Mouse (Mus musculus) kidney, adult 9 months (tissue): Measurements from ENCODE around the gene Pheta1.

ENCODE experiments used
- DNase-seq: peaks from one replicate; pipeline ENCODE4 v3.0.0; 2022

Pheta1 gene

GRCm38 (mm10) chr5:121848743-121849142 lies at the start of gene Pheta1:
Pheta1 (plus strand) TSS chr5:121848984.
- peak; percentile 94 for DNase-seq

GRCm38 (mm10) chr5:121807186-121807585 lies 41.6 kb upstream of the Pheta1 start:
- no peak for DNase-seq

- no peak for DNase-seq
Measured at GRCm38 (mm10) chr5:121808202-121808601, 40.6 kb upstream of the Pheta1 start.

GRCm38 (mm10) chr5:121809667-121810224 lies 39.0 kb upstream of the Pheta1 start:
- no peak for DNase-seq

GRCm38 (mm10) chr5:121810331-121811151 lies 38.2 kb upstream of the Pheta1 start:
- no peak for DNase-seq

GRCm38 (mm10) chr5:121811485-121811931 lies 37.3 kb upstream of the Pheta1 start:
- DNase-seq = no peak

- DNase-seq = no peak
Measured at GRCm38 (mm10) chr5:121812526-121813243, 36.1 kb upstream of the Pheta1 start.

DNA sequence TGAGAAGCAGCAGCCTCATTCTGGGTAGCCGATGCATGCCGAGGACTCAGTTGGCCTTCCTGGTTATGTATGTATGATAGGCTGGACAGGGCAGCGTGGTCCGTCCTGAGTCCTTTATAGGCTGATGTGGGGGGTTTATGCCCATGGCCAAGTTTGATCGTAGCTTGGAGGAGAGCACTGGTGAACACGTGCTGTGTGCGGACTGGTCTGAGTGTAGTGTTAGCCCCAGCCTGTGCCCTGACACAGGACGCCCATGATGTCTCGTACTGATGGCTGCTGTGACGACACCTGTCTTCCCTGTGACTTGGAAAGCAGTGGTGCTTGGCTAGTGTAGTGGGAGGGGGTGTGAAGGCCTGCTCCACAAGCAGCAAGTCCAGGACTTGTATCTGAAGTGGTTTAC lies 35.0 kb upstream of the Pheta1 start:
- no peak for DNase-seq

- peak; percentile 89 for DNase-seq
Measured at GRCm38 (mm10) chr5:121815067-121815466, 33.7 kb upstream of the Pheta1 start.

DNA sequence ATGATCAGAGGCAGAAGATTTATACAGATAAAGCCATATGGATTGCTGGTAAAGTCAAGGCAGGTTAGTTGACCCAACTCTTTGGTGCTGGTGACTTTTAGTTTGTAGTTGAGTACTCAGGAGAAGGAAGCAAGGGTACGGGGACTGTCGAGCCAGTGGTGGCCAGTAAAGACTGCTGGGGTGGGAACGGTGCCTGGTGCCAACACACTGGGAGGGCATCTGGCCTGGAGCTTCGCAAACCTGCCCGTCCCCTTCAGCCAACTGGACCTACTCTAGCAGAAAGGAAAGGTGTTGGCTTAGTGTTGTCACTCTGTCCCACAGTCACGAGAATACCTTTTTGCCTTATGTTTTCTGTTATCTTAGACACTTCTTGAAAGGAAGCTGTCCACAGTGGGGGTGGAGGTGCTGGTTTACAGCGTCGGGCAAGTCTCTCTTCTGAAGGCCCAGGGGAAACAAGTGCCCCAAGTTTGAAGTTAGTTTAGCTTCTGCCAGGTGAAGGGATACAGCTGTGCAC lies 32.9 kb upstream of the Pheta1 start:
- DNase-seq = no peak

DNA sequence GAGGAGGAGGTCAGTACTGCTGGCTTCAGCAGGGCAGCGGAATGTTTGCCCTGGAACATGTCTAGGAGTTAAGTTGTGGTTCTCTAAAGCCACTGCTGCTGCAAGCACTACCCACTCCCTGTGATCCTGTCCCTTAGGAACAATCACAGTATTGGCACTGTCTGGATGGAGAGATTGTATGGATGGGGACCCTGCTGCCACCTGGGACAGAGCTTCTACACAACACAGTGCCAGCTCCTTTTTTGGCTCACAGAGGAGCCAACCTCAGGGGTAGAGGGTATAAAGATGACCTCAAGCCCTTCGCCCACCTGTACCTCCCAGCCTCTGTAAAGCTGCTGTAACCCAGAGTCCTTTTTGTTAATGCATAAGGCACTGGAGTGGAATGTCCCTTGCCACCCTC lies 32.2 kb upstream of the Pheta1 start:
- no peak for DNase-seq

DNA sequence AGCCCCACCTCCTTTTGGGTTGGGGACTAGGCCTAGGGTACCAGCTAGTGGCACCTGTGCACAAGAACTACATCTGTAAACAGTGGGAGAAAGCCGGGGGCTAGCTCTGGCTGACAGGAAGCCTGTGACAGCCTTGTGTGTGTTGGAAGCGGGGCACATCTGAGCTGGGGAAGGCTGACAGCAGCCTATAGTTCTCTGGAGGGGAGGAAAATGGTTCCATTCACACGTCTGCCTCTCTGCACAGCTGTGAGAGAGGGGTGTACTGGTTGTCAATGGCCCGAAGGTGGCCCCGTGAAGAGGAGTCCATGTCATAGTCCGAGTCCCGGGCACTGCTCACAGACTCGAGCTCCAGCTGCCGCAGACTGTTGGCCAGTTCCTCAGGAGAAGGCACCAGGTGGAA lies 31.2 kb upstream of the Pheta1 start:
- DNase-seq = no peak

DNA sequence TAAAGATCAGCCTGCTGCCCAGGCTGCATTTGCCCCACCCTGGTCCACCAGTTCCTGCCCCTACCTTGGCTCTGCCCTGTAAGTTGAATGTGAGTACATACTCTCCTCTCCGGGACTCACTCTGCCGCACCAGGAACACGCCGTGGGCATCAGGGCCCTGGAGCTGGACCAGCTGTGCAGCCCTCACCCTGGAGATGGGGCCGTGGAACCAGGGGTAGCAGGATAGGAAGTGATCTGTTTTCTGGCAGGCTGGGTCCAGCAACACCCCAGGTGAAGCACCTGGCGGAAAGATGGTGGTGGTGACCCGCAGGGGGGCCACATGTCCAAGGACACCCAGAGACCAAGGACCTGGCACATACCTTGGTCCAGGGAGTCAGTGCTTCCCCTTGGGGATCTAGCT lies 30.4 kb upstream of the Pheta1 start:
- no peak for DNase-seq

DNA sequence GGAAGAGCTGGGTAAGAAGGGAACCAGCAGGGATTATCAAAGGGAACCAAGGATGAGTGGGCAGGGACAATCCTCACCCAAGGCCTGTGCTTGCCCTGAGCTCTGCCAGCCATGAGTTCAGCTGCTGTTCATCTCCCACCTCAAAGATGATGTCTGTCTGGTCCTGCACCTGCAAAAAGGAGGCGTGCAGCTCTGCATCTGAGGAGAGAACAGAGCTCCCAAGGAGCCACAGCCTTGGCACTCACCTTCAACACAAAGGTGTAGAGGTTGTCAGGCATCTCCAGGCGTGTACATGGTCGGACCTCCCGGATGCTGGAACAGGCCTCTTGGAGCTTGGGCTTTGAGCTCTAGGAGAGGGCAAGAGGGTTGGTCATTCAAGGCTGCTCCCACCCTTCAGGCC lies 29.9 kb upstream of the Pheta1 start:
- DNase-seq = no peak

GRCm38 (mm10) chr5:121819559-121819958 lies 29.2 kb upstream of the Pheta1 start:
- no peak for DNase-seq

DNA sequence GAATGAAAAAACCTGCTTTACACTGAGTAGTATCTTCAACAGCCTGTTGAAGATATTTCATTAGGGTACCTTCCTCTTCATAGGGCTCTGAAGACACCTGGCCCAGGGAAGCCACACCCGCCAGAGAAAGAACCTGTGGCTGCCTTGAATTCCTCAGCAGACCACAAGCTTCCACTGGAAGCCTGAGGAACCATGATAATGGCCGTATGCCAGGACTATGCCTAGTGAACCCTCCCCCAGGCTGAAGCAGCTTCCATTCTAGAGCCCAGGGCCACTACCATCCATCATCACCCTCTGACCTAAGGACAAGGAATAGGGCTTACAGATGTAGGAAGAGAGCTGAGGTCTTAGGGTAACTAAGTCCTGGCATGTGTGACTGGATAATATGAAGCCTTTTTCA lies 28.6 kb upstream of the Pheta1 start:
- no peak for DNase-seq

GRCm38 (mm10) chr5:121820657-121821056 lies 28.1 kb upstream of the Pheta1 start:
- DNase-seq = no peak

GRCm38 (mm10) chr5:121821116-121821515 lies 27.7 kb upstream of the Pheta1 start:
- no peak for DNase-seq

- no peak for DNase-seq
Measured at GRCm38 (mm10) chr5:121821552-121821951, 27.2 kb upstream of the Pheta1 start.

- no peak for DNase-seq
Measured at GRCm38 (mm10) chr5:121822786-121823505, 25.8 kb upstream of the Pheta1 start.

- no peak for DNase-seq
Measured at GRCm38 (mm10) chr5:121823668-121824067, 25.1 kb upstream of the Pheta1 start.

- DNase-seq = no peak
Measured at GRCm38 (mm10) chr5:121824121-121824520, 24.7 kb upstream of the Pheta1 start.

GRCm38 (mm10) chr5:121825606-121826005 lies 23.2 kb upstream of the Pheta1 start:
- DNase-seq = no peak
